Mouse (Mus musculus) inflammation-experienced regulatory T-cells (primary cell): ENCODE data around the gene Tmed6. TPM values are rescaled to one million over a fixed set of nuclear protein-coding genes. Genes with fewer than 3 reads are reported as not detected.

Source experiments
- polyA plus RNA-seq, 2 experiments: library from polyadenylated mRNA; unstranded; fragments of 100-300 nt; shearing (Covaris generic); gene quantifications; one replicate each; pipeline ENCODE4 v1.2.1; 2017

Gene Tmed6
- polyA plus RNA-seq = under 1 TPM in 1 of 2 experiments, not detected in 1; 0.88 TPM

DNA sequence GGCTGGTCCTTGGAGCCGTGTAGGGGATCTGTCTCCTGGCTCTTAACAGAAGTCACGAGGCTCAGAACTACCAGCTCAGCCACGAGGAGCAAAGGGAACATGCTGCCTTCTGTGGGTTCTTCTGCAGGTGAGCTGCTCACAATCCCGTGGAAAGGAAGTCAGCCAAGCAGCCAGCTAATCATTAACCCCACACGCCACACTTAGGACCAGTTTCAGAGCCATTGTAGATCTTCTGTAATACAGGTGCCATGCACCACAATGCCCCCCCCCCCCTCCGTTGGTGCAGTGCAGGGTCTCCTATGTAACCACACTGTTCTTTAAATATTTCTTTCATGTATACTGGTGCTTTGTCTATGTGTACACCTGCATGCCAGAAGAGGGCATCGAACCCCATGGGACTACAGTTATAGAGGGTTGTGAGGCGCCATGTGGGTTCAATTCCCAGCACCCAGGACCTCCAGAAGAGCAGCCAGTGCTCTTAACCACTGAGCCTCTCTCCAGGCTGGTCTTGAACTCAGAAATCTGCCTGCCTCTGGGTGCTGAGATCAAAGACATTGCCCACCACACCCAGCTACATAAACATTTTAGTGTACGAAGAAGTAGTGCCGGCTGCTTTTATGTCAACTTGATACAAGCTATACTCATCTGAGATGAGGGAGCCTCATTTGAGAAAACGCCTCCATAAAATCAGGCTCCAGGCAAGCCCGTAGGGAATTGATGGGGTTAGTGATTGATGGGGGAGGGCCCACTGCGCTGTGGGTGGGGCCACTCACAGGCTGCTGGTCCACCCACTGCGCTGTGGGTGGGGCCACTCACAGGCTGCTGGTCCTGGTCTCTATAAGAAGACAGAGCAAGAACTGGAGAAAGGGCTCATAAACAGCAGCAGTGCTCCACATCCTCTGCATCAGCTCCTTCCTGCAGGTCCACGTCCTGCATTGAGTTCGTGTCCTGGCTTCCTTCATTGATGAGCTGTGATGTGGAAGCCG lies at the start of gene Tmed6:
Gene Tmed6 (minus strand): TSS at position 134 of the 986 bp plus-strand sequence.

DNA sequence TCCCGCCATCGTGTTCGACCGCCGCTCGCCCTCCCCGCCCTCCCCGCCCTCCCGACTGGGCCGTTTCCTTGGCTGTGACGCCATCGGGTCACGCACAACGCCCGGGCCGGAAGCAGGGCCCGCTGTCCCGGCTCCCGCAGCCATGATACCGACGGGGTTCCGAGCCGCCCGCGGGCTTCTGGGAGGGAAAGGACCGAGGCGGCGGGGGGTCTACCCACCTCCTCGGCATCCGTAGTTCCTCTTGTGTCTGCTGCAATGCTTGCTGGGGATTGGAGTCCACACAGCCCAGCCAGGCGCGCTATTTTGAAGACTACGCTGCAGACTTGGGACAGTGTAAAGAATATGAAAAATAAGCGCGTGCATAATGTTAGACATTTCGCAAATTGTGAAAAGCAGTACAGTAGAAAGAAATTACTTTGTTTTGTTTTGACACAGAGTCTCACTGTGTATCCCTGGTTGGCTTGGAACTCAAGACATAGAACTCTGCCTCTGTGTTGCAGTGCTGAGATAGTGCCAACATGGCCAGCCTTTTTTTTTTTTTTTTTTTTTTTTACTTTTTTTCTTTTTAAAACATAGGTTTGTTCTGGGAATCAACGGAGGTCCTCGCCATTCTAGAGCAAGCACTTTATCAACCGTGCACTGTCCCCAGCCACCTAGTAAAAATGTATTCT lies 31.1 kb upstream of the Tmed6 start, which contains the start of gene Terf2:
Gene Terf2 (minus strand): TSS at position 182 of the 671 bp plus-strand sequence.

DNA sequence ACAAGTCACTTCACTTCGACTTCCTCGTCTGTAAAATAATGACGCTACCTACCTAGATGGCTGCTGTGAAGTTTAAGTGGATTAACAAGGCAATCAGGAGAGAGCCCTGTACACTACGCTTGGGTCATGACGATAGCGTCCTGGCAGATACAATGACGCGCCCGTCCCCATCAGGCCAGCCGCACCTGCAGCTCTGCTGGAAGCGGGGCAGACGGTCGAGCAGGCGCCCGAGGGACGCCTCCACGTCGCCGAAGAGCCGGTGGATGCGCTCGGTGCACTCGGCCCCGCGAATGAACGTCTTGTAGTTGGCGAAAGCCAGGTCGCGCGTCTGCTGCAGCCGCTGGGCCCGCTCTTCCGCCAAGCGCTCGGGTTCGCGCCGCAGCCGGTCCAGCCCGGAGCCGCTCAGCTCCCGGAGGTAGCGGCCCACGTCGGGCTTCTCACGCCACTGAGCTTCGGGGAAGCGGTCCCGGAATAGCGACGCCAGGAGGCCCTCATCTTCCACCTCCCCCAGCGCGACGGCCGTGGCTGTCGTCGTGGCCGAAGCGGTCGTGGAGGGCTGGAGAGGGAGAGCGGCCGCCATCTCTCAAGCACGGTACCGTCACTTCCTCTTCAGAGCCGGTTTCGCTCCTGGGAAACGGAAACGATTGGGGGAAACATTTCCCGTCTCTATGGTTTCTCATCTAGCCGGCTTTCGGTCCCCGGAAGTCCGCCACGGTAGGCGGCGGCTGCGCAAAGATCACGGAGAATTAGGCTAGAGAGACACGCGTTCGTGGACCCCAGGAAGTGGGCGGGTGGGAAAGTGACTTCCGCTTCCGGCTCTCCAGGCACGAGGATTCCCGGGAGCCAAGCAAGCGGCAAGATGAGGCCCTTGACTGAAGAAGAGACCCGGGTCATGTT lies 9.1 kb downstream of the Tmed6 start, which contains the start of the genes Cog8 and Nip7:
Gene Cog8 (minus strand): TSS at position 614 of the 897 bp plus-strand sequence.
Gene Nip7 (plus strand): TSS at position 802 of the 897 bp plus-strand sequence.

DNA sequence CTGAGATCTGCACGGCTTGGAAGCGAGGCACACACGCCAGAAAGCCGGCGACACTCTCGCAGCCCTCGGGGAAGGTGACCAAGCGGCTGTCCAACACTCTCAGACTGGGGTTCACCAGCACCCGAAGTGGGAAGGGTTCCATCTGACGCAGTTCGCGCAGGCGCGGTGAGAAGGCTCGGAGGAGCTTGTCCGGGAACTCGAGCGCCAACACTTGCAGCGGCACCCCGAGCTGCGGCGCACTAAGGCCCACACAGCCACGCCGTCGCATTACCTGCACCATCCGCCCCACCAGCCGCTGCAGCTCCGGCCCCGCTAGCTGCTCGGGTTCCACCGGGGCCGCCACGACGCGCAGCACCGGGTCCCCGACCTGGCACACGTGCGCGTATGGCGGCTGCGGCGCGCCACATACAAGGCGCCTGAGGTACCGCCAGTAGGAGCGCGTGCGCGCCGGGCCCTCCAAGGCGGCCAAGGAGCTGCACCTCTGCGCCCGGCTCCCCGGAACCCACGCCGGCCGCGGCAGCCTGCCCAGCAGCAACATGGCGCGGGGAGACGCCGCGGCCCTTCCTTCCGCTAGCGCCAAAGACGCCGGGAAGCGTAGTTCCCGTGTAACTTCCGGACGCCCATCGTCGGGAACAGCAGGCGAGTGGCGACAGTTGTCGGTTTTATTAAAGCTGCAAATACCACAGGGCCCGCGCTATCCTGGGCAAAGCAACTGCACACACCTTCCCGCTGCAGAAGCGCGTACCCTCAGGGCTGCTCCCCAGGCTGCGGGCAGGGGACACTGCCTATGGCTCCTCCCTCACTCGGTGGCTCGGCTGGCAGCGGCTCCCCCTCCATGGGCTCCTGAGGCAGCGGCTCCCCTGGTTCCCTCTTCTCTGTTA lies 17.1 kb downstream of the Tmed6 start, which contains the start of gene Pdf:
Gene Pdf (minus strand): TSS at position 554 of the 881 bp plus-strand sequence.

DNA sequence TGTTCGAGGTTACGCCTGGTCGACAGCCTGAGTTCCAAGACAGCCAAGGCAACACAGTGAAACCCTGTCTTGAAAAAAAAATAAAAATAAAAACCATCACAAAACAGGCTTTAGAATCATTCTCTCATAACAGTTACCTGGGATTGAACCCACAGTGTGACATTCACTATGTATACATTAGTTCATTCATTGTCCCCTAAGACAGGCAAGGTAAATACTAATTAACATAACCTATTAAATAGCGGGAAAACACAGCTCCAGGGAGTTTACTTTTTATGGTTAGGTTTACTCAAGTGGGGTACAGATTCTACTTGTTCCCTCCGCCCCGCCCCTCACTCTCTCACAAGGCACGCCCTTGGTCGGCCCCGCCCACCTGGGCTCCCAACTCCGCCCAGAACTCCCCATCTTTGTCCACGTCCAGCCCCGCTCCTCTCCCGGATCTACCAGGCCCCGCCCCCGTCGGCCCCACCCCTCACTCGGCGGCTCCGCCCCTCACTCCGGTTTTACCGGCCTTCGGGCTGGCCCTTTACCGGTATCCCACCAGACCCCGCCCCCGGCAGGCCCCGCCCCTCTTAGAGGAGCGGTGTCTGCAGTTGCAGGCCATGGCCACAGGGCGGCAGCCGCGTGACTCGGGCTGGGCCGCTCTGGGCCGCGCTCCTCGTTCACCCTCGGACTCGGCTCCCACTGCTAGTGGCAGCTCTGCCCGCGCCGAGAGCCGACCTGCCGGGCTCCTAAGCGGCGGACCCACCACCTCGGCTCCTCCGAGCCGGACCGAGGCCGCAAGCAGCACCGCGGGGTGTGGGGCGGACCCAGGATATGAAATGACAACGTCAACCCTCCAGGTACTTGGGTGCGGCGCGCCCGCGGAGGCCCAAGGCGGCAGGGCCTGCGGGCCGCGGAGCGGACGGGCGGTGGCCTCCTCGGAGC lies 34.5 kb downstream of the Tmed6 start, which contains the start of gene Vps4a:
Gene Vps4a (plus strand): TSS at position 573 of the 927 bp plus-strand sequence.

Other genes with a start within 250 kb of the Tmed6 start
- gene Has3, start 195.4 kb downstream of the Tmed6 start, polyA plus RNA-seq = not detected
- gene Utp4, start 172.0 kb downstream of the Tmed6 start, polyA plus RNA-seq = 10 to 100 TPM; 42.5 to 50.1 TPM
- 10 to 100 TPM; 13.6 to 26.4 TPM for gene Sntb2, start 129.9 kb downstream of the Tmed6 start, polyA plus RNA-seq
- gene Vps4a, start 34.4 kb downstream of the Tmed6 start, polyA plus RNA-seq = 10 to 100 TPM; 62.3 to 79.2 TPM
- 10 to 100 TPM; 12.5 to 18.0 TPM for gene Pdf, start 17.0 kb downstream of the Tmed6 start, polyA plus RNA-seq
- 10 to 100 TPM; 61.4 to 84.2 TPM for gene Cog8, start 9.0 kb downstream of the Tmed6 start, polyA plus RNA-seq
- 10 to 100 TPM; 77.5 to 81.3 TPM for gene Nip7, start 8.8 kb downstream of the Tmed6 start, polyA plus RNA-seq
- 10 to 100 TPM; 25.2 to 25.7 TPM for gene Terf2, start 30.9 kb upstream of the Tmed6 start, polyA plus RNA-seq
- gene Cyb5b, start 85.0 kb upstream of the Tmed6 start, polyA plus RNA-seq = 10 to 100 TPM; 64.5 to 69.2 TPM
- gene Nfat5, start 227.8 kb upstream of the Tmed6 start, polyA plus RNA-seq = 10 to 100 TPM; 13.9 to 25.4 TPM